Mouse (Mus musculus): ENCODE measurements around the gene Emc9.

Gene Emc9

DNA sequence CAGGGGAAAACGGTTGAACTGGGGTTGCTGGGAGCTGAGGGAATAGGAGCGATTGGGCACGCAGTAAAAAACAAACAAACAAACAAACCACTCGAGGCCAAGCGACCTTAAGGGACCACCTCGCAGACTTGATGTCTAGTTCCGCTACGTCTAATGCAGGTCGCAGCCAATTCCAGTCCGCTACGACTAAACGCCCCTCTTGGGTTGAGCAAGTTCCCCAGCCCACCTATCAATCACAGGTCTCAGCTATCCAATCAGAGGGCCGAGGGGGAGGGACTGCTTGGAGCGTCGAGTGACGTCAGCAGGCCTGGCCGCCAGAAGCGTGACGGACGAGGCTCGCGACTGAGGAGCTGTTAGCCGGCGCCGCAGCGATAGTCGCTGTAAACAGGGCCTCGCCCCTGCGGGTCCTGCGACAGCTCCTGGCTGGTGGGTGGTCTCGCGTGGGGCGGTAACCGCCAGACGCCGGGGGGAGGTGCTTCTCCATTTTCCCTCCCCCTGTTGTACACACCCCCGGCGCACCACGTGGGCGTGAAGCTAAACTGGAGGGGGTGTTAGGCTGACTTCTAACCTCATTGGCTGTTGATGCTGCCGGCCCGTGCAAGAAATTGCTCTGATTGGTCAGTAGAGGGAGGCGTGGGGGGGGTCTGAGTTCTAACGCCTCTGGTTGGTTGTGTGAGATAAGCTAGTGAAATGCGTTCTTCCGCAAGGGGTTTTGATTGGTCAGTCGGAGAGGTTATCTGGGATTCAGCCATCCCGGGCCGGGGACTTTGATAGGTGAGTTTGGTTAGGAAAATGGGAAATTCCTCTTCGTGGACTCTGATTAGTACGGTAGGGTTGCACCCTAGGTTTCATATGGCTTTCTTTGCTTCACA lies 24.7 kb downstream of the Emc9 start, which contains the start of gene A730061H03Rik:
Gene A730061H03Rik (minus strand): TSS at position 205 of the 872 bp plus-strand sequence.
- peak; percentile 99 for DNase-seq (ENCODE audit: low read depth, low spot score)

GRCm38 (mm10) chr14:55559799-55560201 lies 25.3 kb downstream of the Emc9 start, which contains the start of gene Dcaf11:
Gene Dcaf11, plus strand, starts transcription at chr14:55560006.
- DNase-seq (ENCODE audit: low read depth, low spot score) = peak; percentile 87

- no peak for DNase-seq (ENCODE audit: low read depth, low spot score)
Observed at GRCm38 (mm10) chr14:55558740-55559448, 26.2 kb downstream of the Emc9 start.

DNA sequence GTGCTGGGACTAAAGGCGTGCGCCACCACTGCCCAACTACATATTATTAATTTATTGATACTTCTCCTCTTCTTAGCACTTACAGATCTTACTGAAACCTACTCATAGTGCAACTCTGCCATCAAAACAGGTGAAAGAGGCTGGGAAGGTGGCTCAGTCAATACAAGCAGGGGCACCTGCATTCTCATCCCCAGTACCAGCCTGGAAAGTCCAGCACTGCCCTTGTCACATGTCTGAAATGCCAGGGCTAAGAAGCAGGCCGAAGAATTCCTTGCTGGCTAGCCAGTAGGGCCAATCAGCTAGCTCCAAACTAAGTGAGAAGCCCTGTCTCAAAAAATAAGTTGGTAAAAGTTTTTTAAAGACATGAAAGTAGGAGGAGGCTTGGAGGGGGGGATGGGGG lies 27.5 kb downstream of the Emc9 start:
- no peak for DNase-seq (ENCODE audit: low read depth, low spot score)

DNA sequence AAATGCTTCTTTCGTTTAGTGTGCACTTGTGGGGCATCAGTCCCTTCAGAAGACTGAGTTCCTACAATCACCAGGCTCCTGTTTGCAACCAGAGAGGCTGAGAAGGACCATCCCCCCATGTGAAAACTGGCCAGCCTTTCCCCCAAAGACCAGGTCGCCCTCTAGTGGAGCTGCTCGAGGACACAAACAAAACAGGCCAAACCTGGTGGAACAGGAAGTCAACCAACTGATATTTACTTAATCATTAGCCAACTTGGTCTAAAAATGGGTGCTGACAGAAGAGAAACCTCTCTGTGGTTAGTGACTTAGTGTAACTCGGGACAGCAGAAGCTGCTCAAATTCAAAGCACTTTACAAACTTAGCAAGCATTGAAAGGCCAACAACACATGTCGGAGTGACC lies 28.1 kb downstream of the Emc9 start:
- no peak for DNase-seq (ENCODE audit: low read depth, low spot score)

GRCm38 (mm10) chr14:55555788-55556187 lies 29.3 kb downstream of the Emc9 start:
- no peak for DNase-seq (ENCODE audit: low read depth, low spot score)

DNA sequence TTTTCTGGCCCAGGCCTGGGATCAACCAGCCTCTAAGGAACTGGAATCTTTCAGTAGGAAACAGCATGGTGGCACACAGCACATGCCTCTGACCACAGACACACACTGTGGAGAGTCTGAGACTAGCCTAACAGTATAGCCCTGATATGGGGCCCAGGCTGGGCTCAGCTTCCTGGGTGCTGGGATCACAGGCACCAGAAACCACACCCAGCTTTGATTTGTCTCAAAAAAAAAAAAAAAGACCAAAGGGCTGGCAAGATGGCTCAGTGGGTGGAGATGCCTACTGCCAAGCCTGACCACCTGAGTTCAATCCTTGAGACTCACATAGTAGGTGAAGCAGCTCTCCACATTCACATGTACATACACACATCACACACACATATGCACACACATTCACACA lies 30.5 kb downstream of the Emc9 start:
- DNase-seq (ENCODE audit: low read depth, low spot score) = no peak

DNA sequence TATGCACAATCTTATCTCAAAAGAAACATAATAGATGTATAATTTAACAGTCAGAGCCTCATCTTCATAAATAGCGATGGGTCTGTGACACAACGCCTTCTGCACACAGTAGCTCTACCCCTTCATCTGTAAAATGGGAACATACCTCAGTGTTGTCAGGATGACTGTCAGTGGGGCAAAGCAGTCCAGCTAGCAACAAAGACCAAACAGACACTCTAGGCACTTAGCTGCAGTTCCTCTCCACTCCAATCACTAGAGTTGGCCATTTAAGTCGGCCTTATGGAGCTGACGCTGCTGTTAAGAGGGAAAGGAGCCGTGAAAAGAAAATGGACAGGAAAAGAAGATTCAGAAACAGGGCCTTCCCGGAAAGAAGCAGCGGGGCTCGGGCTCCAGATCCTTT lies 33.3 kb downstream of the Emc9 start:
- DNase-seq (ENCODE audit: low read depth, low spot score) = no peak

- DNase-seq (ENCODE audit: low read depth, low spot score) = no peak
Observed at GRCm38 (mm10) chr14:55551347-55551746, 33.8 kb downstream of the Emc9 start.

DNA sequence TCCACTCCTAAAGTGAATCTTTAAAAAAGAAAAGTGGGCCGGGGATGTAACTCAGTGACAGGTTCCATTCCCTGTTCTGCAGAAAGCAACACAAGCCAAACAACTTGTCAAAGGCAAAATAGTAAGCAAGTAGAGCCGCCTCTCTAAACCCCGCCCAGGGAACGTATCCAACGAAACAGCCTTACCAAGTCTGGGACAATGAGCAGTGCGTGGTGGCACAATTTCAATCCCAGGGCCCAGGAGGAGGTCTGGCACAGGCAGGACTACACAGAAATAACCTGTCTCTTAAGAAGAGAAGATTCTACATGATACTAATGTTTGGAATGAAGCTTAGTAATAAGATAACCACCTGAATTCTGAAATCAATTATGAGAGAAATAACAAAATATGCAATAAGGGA lies 34.9 kb downstream of the Emc9 start:
- no peak for DNase-seq (ENCODE audit: low read depth, low spot score)

- DNase-seq (ENCODE audit: low read depth, low spot score) = no peak
Observed at GRCm38 (mm10) chr14:55544334-55544733, 40.8 kb downstream of the Emc9 start.

GRCm38 (mm10) chr14:55542268-55542667 lies 42.8 kb downstream of the Emc9 start:
- DNase-seq (ENCODE audit: low read depth, low spot score) = no peak

- no peak for DNase-seq (ENCODE audit: low read depth, low spot score)
Observed at GRCm38 (mm10) chr14:55540787-55541321, 44.2 kb downstream of the Emc9 start.

DNA sequence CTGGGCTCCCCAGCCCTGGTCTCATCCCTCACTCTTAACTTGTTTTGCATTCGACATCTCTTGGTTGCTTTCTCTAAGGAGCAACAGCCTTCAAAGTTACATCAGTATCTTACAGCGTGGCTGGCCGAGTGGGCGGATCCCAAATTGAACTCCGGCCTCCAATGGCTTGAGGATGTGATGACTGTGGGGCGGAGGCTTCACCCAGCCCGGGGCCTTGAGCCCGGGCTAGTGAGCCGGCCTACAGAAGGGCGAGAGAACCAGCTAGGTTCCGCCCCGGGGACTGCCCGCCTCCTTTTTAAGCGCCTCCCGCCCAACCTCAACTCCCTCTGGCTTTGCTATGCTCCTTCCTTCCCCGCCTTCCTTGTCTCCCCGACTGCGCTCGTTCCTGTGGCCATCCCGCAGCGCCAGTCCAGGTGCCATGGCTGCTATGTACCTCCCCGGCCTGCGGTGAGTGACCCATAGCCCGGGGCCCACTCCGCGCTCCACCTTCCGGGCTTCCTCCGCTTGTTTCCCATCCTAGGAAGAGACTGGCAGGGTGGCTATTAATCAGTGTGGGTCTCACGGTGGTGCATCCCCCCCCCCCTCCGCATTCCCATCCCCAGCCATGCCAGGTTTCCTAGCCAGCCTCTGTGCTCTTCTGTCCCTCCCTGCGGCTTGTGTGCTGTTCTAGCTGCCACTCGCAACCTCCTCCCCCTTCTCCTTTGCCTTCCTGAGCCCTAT lies 44.9 kb downstream of the Emc9 start, which contains the start of gene Pck2:
Gene Pck2 (plus strand): TSS at position 200 of the 720 bp plus-strand sequence.
- no peak for DNase-seq (ENCODE audit: low read depth, low spot score)

GRCm38 (mm10) chr14:55536116-55536745 lies 48.9 kb downstream of the Emc9 start:
- DNase-seq (ENCODE audit: low read depth, low spot score) = no peak
